Mouse (Mus musculus): ENCODE data around the gene Higd1a. TPM values are rescaled to one million over a fixed set of nuclear protein-coding genes. Genes with fewer than 3 reads are reported as not detected.

Gene Higd1a
- total RNA-seq, 2 experiments from 2014 or later: 181 to 183 TPM

- no peak for DNase-seq
Measured at GRCm38 (mm10) chr9:121881301-121881700, 23.1 kb upstream of the Higd1a start.

GRCm38 (mm10) chr9:121880840-121881239 is 22.7 kb upstream of the Higd1a start:
- intact Hi-C loops (cut with DNase I): loop anchor here (1.0 kb wide), 1 partner anchor 103 kb away; no protein-coding TSS in a partner anchor
- DNase-seq: peak; percentile 74 to 85

More at GRCm38 (mm10) chr9:121881301-121881700, 23.1 kb upstream of the Higd1a start:
- intact Hi-C loops (cut with DNase I): loop anchor here (1.0 kb wide), 1 partner anchor 103 kb away; no protein-coding TSS in a partner anchor

GRCm38 (mm10) chr9:121877052-121877740 is 19.0 kb upstream of the Higd1a start:
- peak; percentile 78 to 80 for DNase-seq
- intact Hi-C loops (cut with DNase I): loop anchor here (1.0 kb wide), 2 partner anchors 31 to 46 kb away; no protein-coding TSS in a partner anchor

- no peak for DNase-seq
- intact Hi-C loops (cut with DNase I): no loop called here
Measured at GRCm38 (mm10) chr9:121873578-121873977, 15.4 kb upstream of the Higd1a start.

- no peak for DNase-seq
- intact Hi-C loops (cut with DNase I): no loop called here
Measured at GRCm38 (mm10) chr9:121872062-121872683, 14.0 kb upstream of the Higd1a start.

GRCm38 (mm10) chr9:121869973-121870515 is 11.9 kb upstream of the Higd1a start:
- intact Hi-C loops (cut with DNase I): no loop called here
- DNase-seq: no peak

GRCm38 (mm10) chr9:121869432-121869831 is 11.3 kb upstream of the Higd1a start:
- no peak for DNase-seq
- intact Hi-C loops (cut with DNase I): no loop called here

- no peak for DNase-seq
- intact Hi-C loops (cut with DNase I): no loop called here
Measured at GRCm38 (mm10) chr9:121868236-121868635, 10.1 kb upstream of the Higd1a start.

- intact Hi-C loops (cut with DNase I): no loop called here
- peak; percentile 45 to 52 for DNase-seq
Measured at GRCm38 (mm10) chr9:121867632-121868031, 9.5 kb upstream of the Higd1a start.

- no peak for DNase-seq
- intact Hi-C loops (cut with DNase I): no loop called here
Measured at GRCm38 (mm10) chr9:121865425-121866008, 7.4 kb upstream of the Higd1a start.

GRCm38 (mm10) chr9:121864837-121865236 is 6.7 kb upstream of the Higd1a start:
- DNase-seq: no peak
- intact Hi-C loops (cut with DNase I): no loop called here

GRCm38 (mm10) chr9:121860921-121861320 is 2.8 kb upstream of the Higd1a start:
- DNase-seq: no peak
- intact Hi-C loops (cut with DNase I): no loop called here

- intact Hi-C loops (cut with DNase I): loop anchor here (10.0 kb wide), 1 partner anchor 335 kb away; no protein-coding TSS in a partner anchor
- DNase-seq: no peak
Measured at GRCm38 (mm10) chr9:121859345-121859744, 1.2 kb upstream of the Higd1a start.

- DNase-seq: peak; percentile 98 to 99
- intact Hi-C loops (cut with DNase I): loop anchor here (10.0 kb wide), 1 partner anchor 337 kb away; no protein-coding TSS in a partner anchor
Measured at GRCm38 (mm10) chr9:121857474-121858152, 549 bp downstream of the Higd1a start.

GRCm38 (mm10) chr9:121856649-121857416 is 1.3 kb downstream of the Higd1a start:
- intact Hi-C loops (cut with DNase I): loop anchor here (10.0 kb wide), 1 partner anchor 338 kb away; no protein-coding TSS in a partner anchor
- DNase-seq: peak in 1 of 2 experiments; percentile 68

GRCm38 (mm10) chr9:121854246-121854645 is 3.9 kb downstream of the Higd1a start:
- intact Hi-C loops (cut with DNase I): loop anchor here (10.0 kb wide), 1 partner anchor 341 kb away; no protein-coding TSS in a partner anchor
- DNase-seq: no peak

- DNase-seq: no peak
- intact Hi-C loops (cut with DNase I): loop anchor here (2.0 kb wide), 1 partner anchor 137 kb away; no protein-coding TSS in a partner anchor
Measured at GRCm38 (mm10) chr9:121847842-121848241, 10.3 kb downstream of the Higd1a start.

- intact Hi-C loops (cut with DNase I): loop anchor here (2.0 kb wide), 1 partner anchor 138 kb away; no protein-coding TSS in a partner anchor
Measured at GRCm38 (mm10) chr9:121847138-121847537, 11.0 kb downstream of the Higd1a start.

GRCm38 (mm10) chr9:121846526-121847118 is 11.5 kb downstream of the Higd1a start:
- peak; percentile 42 to 67 for DNase-seq

More at GRCm38 (mm10) chr9:121847138-121847537, 11.0 kb downstream of the Higd1a start:
- no peak for DNase-seq

More at GRCm38 (mm10) chr9:121846526-121847118, 11.5 kb downstream of the Higd1a start:
- intact Hi-C loops (cut with DNase I): loop anchor here (1.0 to 2.0 kb wide), 2 partner anchors 31 to 138 kb away; no protein-coding TSS in a partner anchor

All from heart, postnatal 10 days (tissue).